Mouse (Mus musculus): ENCODE data around the gene Osbpl5. TPM values are rescaled to one million over a fixed set of nuclear protein-coding genes. Genes with fewer than 3 reads are reported as not detected.
"Not testable (repeated sequence)": the region's sequence is repeated elsewhere in the genome, so short reads cannot be mapped to it uniquely, and the experiment has no call there.

The Osbpl5 gene
- polyA plus RNA-seq, 1 experiment from 2014 or later, result 27.6 TPM

GRCm38 (mm10) chr7:143649769-143650346 is 106.9 kb downstream of the Osbpl5 start:
- Histone ChIP-seq H3K9me3 (0 out of 2 replicates have a peak, but pooled peaks cover 10% of the 10 kb centered on the region), H3K4me3 (peak overlapping the region; percentile 69), H3K4me2 (peak overlapping the region; percentile 81)
- not testable (repeated sequence) for H3K9ac ChIP-seq; H3K4me1 ChIP-seq (replicated peaks); ATAC-seq (ENCODE audit: low FRiP score); H3K27ac ChIP-seq; H3K27me3 ChIP-seq; H3K36me3 ChIP-seq
- 57% methylated on average over 10 of the region's 10 CpGs for WGBS

DNA sequence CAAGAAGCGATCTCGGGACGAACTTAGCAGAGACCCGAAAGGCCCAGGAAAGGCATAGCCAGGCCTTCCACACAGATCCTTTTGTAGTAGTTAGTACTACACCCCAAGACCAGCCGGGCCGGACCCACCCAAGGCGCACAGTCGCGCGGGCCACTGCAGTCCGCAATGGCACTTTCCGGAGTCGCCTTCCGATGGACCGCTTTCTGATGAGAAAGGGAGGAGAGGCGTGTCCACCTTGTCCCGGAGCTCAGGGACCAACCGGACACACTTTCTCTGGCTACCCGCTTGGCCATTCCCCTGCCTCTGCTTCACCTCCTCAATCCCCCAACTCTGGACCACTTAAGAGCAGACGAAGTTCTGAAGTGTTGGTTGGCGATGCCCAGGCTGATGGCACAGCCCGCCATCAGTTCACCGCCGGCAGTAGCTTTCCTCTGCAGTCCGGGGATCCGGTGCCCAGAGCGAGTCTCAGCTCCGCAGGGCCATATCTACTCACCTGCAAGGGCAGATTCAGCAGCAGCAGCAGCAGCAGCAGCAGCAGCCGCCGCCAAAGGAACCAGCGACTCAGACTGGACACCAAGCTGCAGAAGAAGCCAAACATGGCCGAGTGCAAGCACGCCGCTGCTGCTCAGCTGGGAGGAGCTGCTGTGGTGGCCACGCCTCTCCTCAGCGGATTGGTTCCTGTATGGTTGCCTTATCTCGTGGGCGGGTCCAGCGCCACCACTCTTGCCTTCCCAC is 107.6 kb downstream of the Osbpl5 start, which contains the start of gene Tnfrsf22:
Tnfrsf22 (minus strand) TSS at position 628 of the 735 bp plus-strand sequence.
- H3K27me3 ChIP-seq, result no peaks in the 10 kb centered on the region
- H3K27ac ChIP-seq, result no peak within 1 kb of the TSS
- ATAC-seq (ENCODE audit: low FRiP score), result peak; percentile 98
- 0 out of 2 replicates have a peak, but pooled peaks cover 10% of the 10 kb centered on the region for H3K9me3 ChIP-seq
- peak within 1 kb of the TSS; percentile 79 for H3K9ac ChIP-seq
- H3K4me3 ChIP-seq, result peak within 1 kb of the TSS; percentile 69
- H3K4me1 ChIP-seq (replicated peaks), result no peaks in the 10 kb centered on the region
- H3K4me2 ChIP-seq, result peak within 1 kb of the TSS; percentile 81
- no peaks in the 10 kb centered on the region for H3K36me3 ChIP-seq
- WGBS, result 3% methylated on average over 39 of the region's 39 CpGs

- H3K36me3 ChIP-seq; H3K4me2 ChIP-seq; ATAC-seq (ENCODE audit: low FRiP score); H3K27me3 ChIP-seq; H3K9me3 ChIP-seq; H3K4me1 ChIP-seq (replicated peaks); H3K9ac ChIP-seq; H3K4me3 ChIP-seq; H3K27ac ChIP-seq: not testable (repeated sequence)
- 89% methylated on average over 2 of the region's 2 CpGs for whole genome bisulfite sequencing
Measured at GRCm38 (mm10) chr7:143643949-143644348, 112.8 kb downstream of the Osbpl5 start.

Small RNA genes lying within 50 kb of the gene (microRNA-seq; reads per million reads assigned to microRNA genes)
- not detected for gene Gm22064

Other genes with a start within 250 kb of the Osbpl5 start
- 340 and 351 TPM in 2 replicates for gene Nap1l4, start 207.9 kb downstream of the Osbpl5 start, polyA plus RNA-seq (2015; fragmentation: Nextera tagmentation; extraction: Ambion mirVana)
- gene Cars, start 156.9 kb downstream of the Osbpl5 start, polyA plus RNA-seq (2015; fragmentation: Nextera tagmentation; extraction: Ambion mirVana), result 57.8 and 66.1 TPM in 2 replicates
- 0.28 and 0.36 TPM in 2 replicates for gene Tnfrsf26, start 128.3 kb downstream of the Osbpl5 start, polyA plus RNA-seq (2015; fragmentation: Nextera tagmentation; extraction: Ambion mirVana)
- gene Tnfrsf22, start 107.3 kb downstream of the Osbpl5 start, polyA plus RNA-seq (2015; fragmentation: Nextera tagmentation; extraction: Ambion mirVana), result 4.2 and 4.7 TPM in 2 replicates
- gene Tnfrsf23, start 71.1 kb downstream of the Osbpl5 start, polyA plus RNA-seq (2015; fragmentation: Nextera tagmentation; extraction: Ambion mirVana), result 0.76 and 1.2 TPM in 2 replicates
- not detected in 2 replicates for gene Mrgprg, start 10.0 kb upstream of the Osbpl5 start, polyA plus RNA-seq (2015; fragmentation: Nextera tagmentation; extraction: Ambion mirVana)
- gene Mrgpre, start 27.5 kb upstream of the Osbpl5 start, polyA plus RNA-seq (2015; fragmentation: Nextera tagmentation; extraction: Ambion mirVana), result 3.8 and 4.0 TPM in 2 replicates
- gene Nadsyn1, start 65.9 kb upstream of the Osbpl5 start, polyA plus RNA-seq (2015; fragmentation: Nextera tagmentation; extraction: Ambion mirVana), result 5.4 and 7.6 TPM in 2 replicates
- 51.7 and 54.5 TPM in 2 replicates for gene Dhcr7, start 66.2 kb upstream of the Osbpl5 start, polyA plus RNA-seq (2015; fragmentation: Nextera tagmentation; extraction: Ambion mirVana)
- gene Gm498, start 109.9 kb upstream of the Osbpl5 start, polyA plus RNA-seq (2015; fragmentation: Nextera tagmentation; extraction: Ambion mirVana), result not detected in 2 replicates
- gene Shank2, start 244.9 kb upstream of the Osbpl5 start, polyA plus RNA-seq (2015; fragmentation: Nextera tagmentation; extraction: Ambion mirVana), result 6.5 and 6.8 TPM in 2 replicates

Data from hindbrain, embryonic 13.5 days (tissue).